Mouse (Mus musculus): ENCODE data around the gene Cxcl17.

- TF ChIP-seq ELF1 (IDR thresholded peaks at IDR 0.05; ENCODE audit: low read depth, low read length) = no peak
- TF ChIP-seq CTCF (conservative IDR thresholded peaks at IDR 0.05 in 1 of 2, IDR thresholded peaks at IDR 0.05 in 1 of 2; ENCODE audit: low read depth in 2 of 2, low read length in 2 of 2) = no peak
- no peak for TF ChIP-seq POLR2A (IDR thresholded peaks at IDR 0.05; ENCODE audit: low read depth, low read length)
- TF ChIP-seq GABPA (IDR thresholded peaks at IDR 0.05; ENCODE audit: insufficient replicate concordance, low read depth, low read length) = no peak
- no peak for TF ChIP-seq PAX5 (IDR thresholded peaks at IDR 0.05; ENCODE audit: low read length)
- no peak for TF ChIP-seq USF2 (conservative IDR thresholded peaks at IDR 0.05; ENCODE audit: low read depth, low read length)
- TF ChIP-seq EP300 (IDR thresholded peaks at IDR 0.05; ENCODE audit: low read length) = no peak
- TF ChIP-seq UBTF (IDR thresholded peaks at IDR 0.05; ENCODE audit: low read depth, low read length) = no peak
- no peak for TF ChIP-seq CHD2 (IDR thresholded peaks at IDR 0.05; ENCODE audit: low read length)
Measured at GRCm38 (mm10) chr7:25378181-25379100, 34.2 kb downstream of the Cxcl17 start.

Data from CH12.LX (cell line).